Mouse (Mus musculus) limb, embryonic 10.5 days (tissue): ENCODE data around the gene Gsdma2. TPM values are rescaled to one million over a fixed set of nuclear protein-coding genes. Genes with fewer than 3 reads are reported as not detected.
"Not testable (repeated sequence)": the region's sequence is repeated elsewhere in the genome, so short reads cannot be mapped to it uniquely, and the experiment has no call there.

ENCODE experiments used
- DNase-seq: peaks from one replicate; pipeline ENCODE4 v3.0.0-alpha.2; 2017; ENCODE audit warnings: low spot score
- H3K27ac ChIP-seq: fragments of 300-500 bp; sonication (generic); 2 replicates; pipeline ENCODE4 v1.5.1; 2016; ENCODE audit warnings: mild to moderate bottlenecking
- H3K27me3 ChIP-seq: fragments of 300-500 bp; sonication (generic); 2 replicates; pipeline ENCODE4 v1.6.1; 2016; ENCODE audit warnings: low read depth, mild to moderate bottlenecking; ENCODE audit not compliant: poor library complexity, severe bottlenecking
- H3K36me3 ChIP-seq: fragments of 300-500 bp; sonication (generic); 2 replicates; pipeline ENCODE4 v1.6.1; 2016; ENCODE audit warnings: mild to moderate bottlenecking, moderate library complexity
- H3K4me1 ChIP-seq: fragments of 300-500 bp; sonication (generic); 2 replicates; pipeline ENCODE4 v1.6.1; 2016
- H3K4me3 ChIP-seq: fragments of 300-500 bp; sonication (generic); 2 replicates; pipeline ENCODE4 v1.5.1; 2016; ENCODE audit warnings: mild to moderate bottlenecking, moderate library complexity
- H3K9me3 ChIP-seq: fragments of 300-500 bp; sonication (generic); replicated peaks from 2 replicates; pipeline ENCODE4 v1.6.1; 2016; ENCODE audit warnings: mild to moderate bottlenecking
- WGBS: fragments of 180-500 bp; shearing (Covaris S2); methylation state at CpG from one replicate; pipeline ENCODE4 v1.1.7; 2016; 5-methylcytosine and 5-hydroxymethylcytosine counted together
- polyA plus RNA-seq: library from polyadenylated mRNA; unstranded; fragments of >200 nt; fragmentation: Nextera tagmentation; extraction: Ambion mirVana; gene quantifications from 2 replicates; pipeline ENCODE4 v1.2.1, GENCODE M21; 2016

Gene Gsdma2
- polyA plus RNA-seq, 1 experiment from 2014 or later, result not detected

GRCm38 (mm10) chr11:98628706-98629105, 17.9 kb upstream of the Gsdma2 start:
- no peak for DNase-seq

GRCm38 (mm10) chr11:98630646-98631045, 15.9 kb upstream of the Gsdma2 start:
- no peak overlapping the region for H3K27ac ChIP-seq
- no peaks in the 10 kb centered on the region for H3K4me1 ChIP-seq
- H3K9me3 ChIP-seq, result no peaks in the 10 kb centered on the region
- no peak for DNase-seq
- 0 out of 2 replicates have a peak, but pooled peaks cover 5% of the 10 kb centered on the region for H3K27me3 ChIP-seq
- no peak overlapping the region for H3K4me3 ChIP-seq
- 89% methylated on average over 5 of the region's 5 CpGs for WGBS
- H3K36me3 ChIP-seq, result no peaks in the 10 kb centered on the region

More at GRCm38 (mm10) chr11:98628706-98629105, 17.9 kb upstream of the Gsdma2 start:
- Histone ChIP-seq H3K27me3 (0 out of 2 replicates have a peak, but pooled peaks cover 5% of the 10 kb centered on the region), H3K27ac (no peak overlapping the region), H3K9me3 (no peaks in the 10 kb centered on the region), H3K4me3 (no peak overlapping the region), H3K4me1 (no peaks in the 10 kb centered on the region), H3K36me3 (no peaks in the 10 kb centered on the region)
- WGBS, result 95% methylated on average over 3 of the region's 3 CpGs

GRCm38 (mm10) chr11:98635312-98635970, 11.1 kb upstream of the Gsdma2 start:
- peak; percentile 37 for DNase-seq
- WGBS, result 36% methylated on average over 10 of the region's 10 CpGs

GRCm38 (mm10) chr11:98637501-98637900, 9.1 kb upstream of the Gsdma2 start:
- DNase-seq, result no peak
- no peak overlapping the region for H3K4me3 ChIP-seq
- H3K27ac ChIP-seq, result no peak overlapping the region
- H3K36me3 ChIP-seq, result no peaks in the 10 kb centered on the region
- H3K27me3 ChIP-seq, result no peaks in the 10 kb centered on the region
- no peaks in the 10 kb centered on the region for H3K4me1 ChIP-seq
- WGBS, result 89% methylated on average over 1 of the region's 1 CpGs
- no peaks in the 10 kb centered on the region for H3K9me3 ChIP-seq

More at GRCm38 (mm10) chr11:98635312-98635970, 11.1 kb upstream of the Gsdma2 start:
- H3K4me1 ChIP-seq, H3K27me3 ChIP-seq, H3K36me3 ChIP-seq, H3K9me3 ChIP-seq, H3K4me3 ChIP-seq, H3K27ac ChIP-seq: not testable (repeated sequence)

- no peaks in the 10 kb centered on the region for H3K9me3 ChIP-seq
- H3K27ac ChIP-seq, result no peak overlapping the region
- no peak for DNase-seq
- H3K4me3 ChIP-seq, result no peak overlapping the region
- 70% methylated on average over 5 of the region's 5 CpGs for WGBS
- H3K27me3 ChIP-seq, result no peaks in the 10 kb centered on the region
- H3K4me1 ChIP-seq, result no peaks in the 10 kb centered on the region
- no peaks in the 10 kb centered on the region for H3K36me3 ChIP-seq
Observed at GRCm38 (mm10) chr11:98640091-98640490, 6.5 kb upstream of the Gsdma2 start.

GRCm38 (mm10) chr11:98644757-98645156, 1.8 kb upstream of the Gsdma2 start:
- H3K9me3 ChIP-seq, result no peaks in the 10 kb centered on the region
- H3K27me3 ChIP-seq, result no peaks in the 10 kb centered on the region; the same call in 1 of the 2 replicates
- 84% methylated on average over 3 of the region's 3 CpGs for WGBS
- no peak for DNase-seq
- H3K4me3 ChIP-seq, result no peak overlapping the region
- H3K4me1 ChIP-seq, result no peaks in the 10 kb centered on the region
- no peak overlapping the region for H3K27ac ChIP-seq
- no peaks in the 10 kb centered on the region for H3K36me3 ChIP-seq

- Histone ChIP-seq H3K4me1 (no peaks in the 10 kb centered on the region), H3K36me3 (no peaks in the 10 kb centered on the region), H3K4me3 (no peak overlapping the region), H3K27ac (no peak overlapping the region), H3K9me3 (no peaks in the 10 kb centered on the region), H3K27me3 (peaks cover 6% of the 10 kb centered on the region; the same call in 1 of the 2 replicates)
- DNase-seq, result no peak
- 84% methylated on average over 2 of the region's 2 CpGs for WGBS
Observed at GRCm38 (mm10) chr11:98645946-98646345, 613 bp upstream of the Gsdma2 start.

GRCm38 (mm10) chr11:98655076-98655475, 8.5 kb downstream of the Gsdma2 start:
- not testable (repeated sequence) for H3K4me3 ChIP-seq, H3K4me1 ChIP-seq, H3K9me3 ChIP-seq, H3K27ac ChIP-seq, H3K36me3 ChIP-seq
- peaks cover 17% of the 10 kb centered on the region; the same call in 1 of the 2 replicates for H3K27me3 ChIP-seq
- 16% methylated on average over 7 of the region's 7 CpGs for WGBS
- DNase-seq, result peak; percentile 66

GRCm38 (mm10) chr11:98660517-98660916, 14.0 kb downstream of the Gsdma2 start:
- no peak overlapping the region for H3K4me3 ChIP-seq
- peak; percentile 34 for DNase-seq
- no peaks in the 10 kb centered on the region for H3K9me3 ChIP-seq
- H3K27ac ChIP-seq, result no peak overlapping the region
- peaks cover 19% of the 10 kb centered on the region; the same call in 1 of the 2 replicates for H3K27me3 ChIP-seq
- WGBS, result 13% methylated on average over 6 of the region's 6 CpGs
- H3K36me3 ChIP-seq, result no peaks in the 10 kb centered on the region
- H3K4me1 ChIP-seq, result no peaks in the 10 kb centered on the region

- Histone ChIP-seq H3K9me3 (no peaks in the 10 kb centered on the region), H3K4me1 (no peaks in the 10 kb centered on the region), H3K27ac (no peak within 1 kb of the TSS), H3K36me3 (no peaks in the 10 kb centered on the region), H3K27me3 (peaks cover 48% of the 10 kb centered on the region), H3K4me3 (no peak within 1 kb of the TSS)
- 27% methylated on average over 4 of the region's 4 CpGs for WGBS
- no peak for DNase-seq
Observed at GRCm38 (mm10) chr11:98664091-98664490, 17.5 kb downstream of the Gsdma2 start, which contains the start of gene Gsdma. Gene Gsdma (plus strand): TSS chr11:98664351.

GRCm38 (mm10) chr11:98668984-98669383, 22.4 kb downstream of the Gsdma2 start:
- H3K4me3 ChIP-seq, result no peak overlapping the region
- WGBS, result 67% methylated on average over 2 of the region's 2 CpGs
- no peaks in the 10 kb centered on the region for H3K36me3 ChIP-seq
- H3K27ac ChIP-seq, result no peak overlapping the region
- H3K4me1 ChIP-seq, result no peaks in the 10 kb centered on the region
- no peaks in the 10 kb centered on the region for H3K9me3 ChIP-seq
- peaks cover 54% of the 10 kb centered on the region for H3K27me3 ChIP-seq
- no peak for DNase-seq

GRCm38 (mm10) chr11:98671284-98671815, 24.8 kb downstream of the Gsdma2 start:
- no peaks in the 10 kb centered on the region for H3K36me3 ChIP-seq
- no peaks in the 10 kb centered on the region for H3K4me1 ChIP-seq
- H3K27ac ChIP-seq, result no peak overlapping the region
- WGBS, result 78% methylated on average over 3 of the region's 3 CpGs
- no peak overlapping the region for H3K4me3 ChIP-seq
- H3K27me3 ChIP-seq, result peaks cover 44% of the 10 kb centered on the region
- no peak for DNase-seq
- no peaks in the 10 kb centered on the region for H3K9me3 ChIP-seq

GRCm38 (mm10) chr11:98671857-98672256, 25.3 kb downstream of the Gsdma2 start:
- no peak for DNase-seq
- Histone ChIP-seq H3K27me3 (peaks cover 39% of the 10 kb centered on the region), H3K9me3 (no peaks in the 10 kb centered on the region), H3K27ac (no peak overlapping the region), H3K36me3 (no peaks in the 10 kb centered on the region), H3K4me1 (no peaks in the 10 kb centered on the region), H3K4me3 (no peak overlapping the region)
- 59% methylated on average over 5 of the region's 5 CpGs for WGBS
